Mouse (Mus musculus): Measurements from ENCODE around the gene Slfn5. TPM values are rescaled to one million over a fixed set of nuclear protein-coding genes. Genes with fewer than 3 reads are reported as not detected.
A peak's percentile ranks its signal among the peaks of the same experiment; 100 is the strongest.
"Not testable (repeated sequence)": the region's sequence is repeated elsewhere in the genome, so short reads cannot be mapped to it uniquely, and the experiment has no call there.

The Slfn5 gene
- total RNA-seq (2022), result 10 to 100 TPM; 23.4 to 47.5 (median 37.3) TPM

DNA sequence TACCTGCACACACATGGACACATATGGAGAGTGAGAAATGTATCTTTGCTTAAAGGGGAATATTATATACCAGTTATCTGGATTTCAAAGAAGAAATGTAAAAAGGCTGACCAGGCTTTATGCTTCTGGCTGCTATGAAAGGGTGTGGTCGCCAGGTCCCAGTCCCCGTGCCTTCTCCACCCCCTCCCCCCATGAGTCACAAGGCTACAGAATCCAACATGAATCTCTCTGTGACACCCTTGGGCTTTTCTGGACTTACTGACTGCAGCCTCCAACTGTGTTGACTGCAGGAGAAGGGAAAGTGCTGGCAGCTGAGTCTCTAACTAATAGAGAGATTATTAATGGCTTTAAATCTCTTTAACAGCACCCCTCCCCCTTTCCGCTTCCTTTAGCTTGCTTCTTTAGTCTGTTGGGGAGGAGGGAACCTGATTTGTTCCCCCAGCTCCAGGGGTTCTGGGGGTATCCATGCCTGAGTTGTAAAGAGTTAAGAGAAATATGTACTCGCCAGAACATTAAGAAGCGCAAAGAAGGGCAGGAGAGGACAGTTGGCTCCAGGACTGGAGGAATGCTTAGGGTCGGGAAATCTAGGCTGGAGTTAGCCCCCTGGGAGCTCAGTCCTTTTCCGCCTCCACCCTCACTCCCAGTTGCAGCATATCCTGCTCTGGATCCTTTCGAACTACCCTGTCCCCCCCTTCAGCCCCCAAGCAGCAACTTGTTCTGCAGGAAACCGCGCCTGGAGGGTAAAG lies at the start of gene Slfn5:
Gene Slfn5 (plus strand): TSS at position 614 of the 746 bp plus-strand sequence.
- DNase-seq, result peak; percentile 26

DNA sequence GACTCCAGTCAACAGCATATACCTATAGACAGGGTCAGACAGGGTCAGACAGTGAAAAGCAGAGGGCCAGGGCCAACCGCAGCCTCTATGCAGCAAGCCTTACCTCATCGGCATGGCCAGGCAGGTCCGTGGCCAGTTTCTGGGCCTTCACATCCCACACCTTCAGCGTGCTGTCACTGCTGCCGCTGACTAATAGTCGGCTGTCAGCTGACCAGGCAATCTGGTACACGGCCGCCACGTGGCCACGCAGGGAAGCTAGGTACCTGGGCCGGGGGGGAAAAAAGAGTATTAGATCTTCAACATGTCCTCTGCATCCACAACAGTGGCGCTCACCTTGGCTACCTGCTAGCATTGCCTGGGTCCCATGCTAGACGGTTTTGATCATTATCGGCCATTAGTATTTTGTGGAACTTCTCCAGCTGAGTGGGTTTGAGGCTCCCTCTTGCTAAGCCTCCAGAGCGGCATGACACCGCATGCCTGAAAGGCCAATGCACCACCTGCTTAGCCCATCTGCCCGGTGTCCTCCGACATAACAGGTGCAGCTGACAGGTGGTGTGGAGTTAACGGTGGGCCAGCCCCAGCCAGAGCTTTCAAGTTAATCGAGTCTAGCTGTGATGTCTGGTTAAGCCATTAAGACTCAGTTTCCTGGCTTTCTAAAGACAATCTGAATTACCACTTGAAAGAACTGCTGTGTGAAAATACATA lies 49.4 kb upstream of the Slfn5 start:
- DNase-seq, result no peak

- no peak for DNase-seq
Measured at GRCm38 (mm10) chr11:82904952-82905351, 46.2 kb upstream of the Slfn5 start.

- no peak for DNase-seq
Measured at GRCm38 (mm10) chr11:82905816-82906215, 45.3 kb upstream of the Slfn5 start.

DNA sequence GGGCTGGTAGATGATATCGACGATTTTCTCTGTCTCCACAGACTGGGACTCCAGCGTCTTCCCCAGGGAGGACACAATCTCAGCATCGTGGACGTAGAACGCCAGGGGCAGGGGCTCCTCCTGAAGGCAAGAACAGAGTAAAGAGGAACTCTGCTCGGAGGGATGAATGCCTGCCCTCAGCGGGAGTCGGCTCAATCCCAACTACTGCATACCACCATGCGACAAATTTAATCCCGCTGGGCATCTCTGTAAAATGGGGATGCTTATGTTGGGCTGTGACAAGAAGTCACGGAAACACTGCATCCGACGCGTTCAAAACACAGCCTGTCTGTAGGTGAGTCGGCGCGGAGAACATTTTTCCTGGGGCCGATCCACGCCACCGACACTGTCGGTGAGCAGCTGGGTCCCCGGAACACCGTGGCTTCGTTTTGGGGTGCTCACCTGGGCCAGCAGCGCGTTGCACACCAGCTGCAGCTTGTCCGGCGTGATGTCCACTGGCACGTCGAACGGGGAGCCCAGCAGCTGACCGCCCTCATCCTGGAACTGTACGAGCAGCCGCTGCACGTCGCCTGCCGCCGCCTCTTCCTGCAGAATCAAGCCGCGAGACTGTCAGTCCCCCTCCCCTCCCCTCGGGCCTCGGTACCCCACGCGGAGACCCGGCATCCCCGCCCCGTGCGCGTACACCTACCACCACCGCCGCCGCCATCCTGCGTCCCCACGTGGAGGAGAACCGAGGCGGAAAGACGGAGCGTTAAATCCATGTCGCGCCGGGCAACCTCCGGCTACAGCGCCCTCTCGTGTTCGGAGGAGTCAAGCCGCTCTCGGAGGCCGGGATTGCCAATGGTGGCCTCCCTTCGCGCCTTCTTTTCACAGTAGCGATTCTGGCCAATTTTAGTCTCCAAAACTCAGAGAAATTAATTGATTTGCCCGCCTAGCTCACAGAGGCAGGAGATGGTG lies 43.2 kb upstream of the Slfn5 start, which contains the start of gene Nle1:
Gene Nle1 (minus strand): TSS at position 761 of the 957 bp plus-strand sequence.
- peak; percentile 80 for DNase-seq

DNA sequence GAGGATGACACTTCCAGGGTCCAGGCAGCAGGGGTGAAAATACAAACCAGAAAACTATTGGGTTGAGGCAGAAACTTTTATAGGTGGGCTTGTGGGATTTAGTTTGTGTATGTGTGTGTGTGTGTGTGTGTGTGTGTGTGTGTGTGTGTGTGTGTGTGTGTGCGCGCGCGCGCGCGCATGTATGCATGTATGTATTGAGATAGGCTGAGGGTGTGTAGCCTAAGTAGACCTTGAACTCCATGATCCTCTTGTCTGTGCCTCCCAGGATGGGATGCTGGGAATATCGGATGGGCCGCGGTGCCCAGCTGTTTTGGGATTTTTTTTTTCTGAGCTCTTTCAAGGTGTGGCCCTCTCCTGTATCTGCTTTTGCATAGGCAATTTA lies 42.5 kb upstream of the Slfn5 start:
- DNase-seq, result no peak

- no peak for DNase-seq
Measured at GRCm38 (mm10) chr11:82910250-82910649, 40.9 kb upstream of the Slfn5 start, which contains the start of gene Unc45b. Gene Unc45b, plus strand, starts transcription at chr11:82910550.

DNA sequence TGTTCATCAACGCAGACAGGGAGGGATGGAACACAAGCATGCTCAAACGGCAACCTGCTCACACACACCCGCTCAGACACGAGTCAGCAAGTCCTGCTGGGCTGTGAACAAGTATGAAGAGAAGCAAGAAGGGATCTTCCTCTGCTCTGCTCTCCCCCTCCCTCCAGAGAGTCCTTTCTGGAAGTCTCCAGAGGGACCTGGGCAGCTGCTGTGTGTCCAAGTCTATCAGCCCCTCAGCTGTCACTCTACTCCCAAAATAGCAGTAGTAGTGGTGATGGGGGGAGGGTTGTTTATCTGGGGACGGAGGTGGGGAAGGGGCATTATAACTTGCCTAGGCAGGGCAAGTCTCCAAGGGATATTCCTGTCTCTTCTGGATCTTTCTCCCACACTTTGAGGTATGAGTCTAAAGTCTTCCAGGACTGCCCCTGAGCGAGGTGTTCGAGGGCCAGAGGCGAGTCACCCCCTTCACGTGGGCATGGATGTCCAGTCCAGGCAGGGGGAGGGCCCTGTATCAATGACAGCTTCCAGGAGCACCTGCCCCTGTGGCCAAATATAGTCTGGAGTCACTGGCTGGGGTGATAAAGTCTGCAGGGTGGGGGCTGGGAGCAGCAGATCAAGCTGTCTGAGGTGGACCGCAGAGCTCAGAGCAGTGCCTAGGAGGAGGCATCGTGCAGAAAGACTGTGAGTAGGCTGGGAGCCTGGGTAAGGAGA lies 40.3 kb upstream of the Slfn5 start:
- no peak for DNase-seq

DNA sequence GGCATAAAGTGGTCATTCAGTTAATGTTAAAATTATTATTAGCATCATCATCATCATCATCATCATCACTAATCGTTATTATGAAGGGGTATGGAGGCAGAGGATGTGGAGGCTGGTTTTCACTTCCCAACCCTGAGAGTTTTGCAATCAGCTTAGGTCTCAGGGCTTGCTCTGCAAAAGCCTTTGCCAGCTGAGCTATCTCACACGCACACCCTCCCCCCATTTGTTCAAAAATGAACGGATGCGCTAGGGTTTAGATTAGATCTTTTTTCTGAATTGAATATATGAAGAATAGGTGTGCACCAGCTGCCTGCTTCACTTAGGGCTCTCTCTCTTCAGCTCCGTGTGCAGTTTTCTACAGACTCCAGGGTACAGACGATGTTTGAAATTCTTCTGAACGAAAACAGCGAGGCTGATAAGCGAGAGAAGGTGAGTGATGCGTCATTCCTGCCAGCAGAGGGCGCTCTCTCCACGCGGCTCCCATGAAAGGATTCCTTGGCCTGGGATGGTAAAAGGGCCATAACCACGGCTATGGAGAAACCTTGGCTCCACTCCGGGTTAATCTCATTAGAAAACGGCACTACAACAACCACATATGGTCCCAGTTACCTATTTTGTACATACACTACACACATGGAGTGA lies 36.3 kb upstream of the Slfn5 start:
- peak; percentile 34 for DNase-seq

DNA sequence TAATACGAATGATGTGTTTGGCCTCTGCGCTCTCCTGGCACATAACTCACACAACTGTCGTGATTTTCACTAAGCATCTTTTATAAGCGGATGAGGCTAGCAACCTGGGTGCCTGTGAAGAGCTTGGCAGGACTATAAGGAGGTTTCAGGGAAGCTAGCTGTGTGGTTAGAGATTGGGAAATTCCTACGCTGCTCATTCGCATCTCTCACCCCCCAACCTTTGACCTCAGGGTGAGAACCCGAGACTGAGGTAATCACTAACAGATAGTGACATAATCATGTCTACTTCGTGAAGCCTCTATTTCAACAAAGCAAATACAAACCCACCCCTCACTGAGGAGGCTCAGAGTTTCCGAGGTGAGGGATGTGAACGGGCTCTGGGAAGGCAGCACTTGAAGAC lies 30.4 kb upstream of the Slfn5 start:
- DNase-seq, result no peak

DNA sequence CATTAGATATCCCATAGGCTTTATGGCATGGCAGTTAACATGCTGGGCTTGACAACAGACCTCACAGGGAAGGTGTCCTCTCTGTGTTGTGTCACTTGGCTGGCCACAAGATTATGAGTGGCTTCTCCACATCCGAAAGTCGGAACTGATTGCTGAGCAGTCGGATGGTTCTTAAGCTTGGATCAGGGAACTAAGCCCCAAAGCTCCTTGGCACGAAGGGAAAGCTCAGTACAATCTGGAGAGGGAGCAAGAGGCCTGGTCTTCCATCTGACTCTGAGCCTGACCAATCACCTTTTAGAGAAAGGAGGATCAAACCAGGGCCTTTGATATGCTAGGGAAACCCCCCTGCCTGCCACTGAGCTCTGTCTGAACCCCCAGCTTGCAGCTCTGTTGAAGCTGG lies 29.5 kb upstream of the Slfn5 start:
- DNase-seq, result no peak

DNA sequence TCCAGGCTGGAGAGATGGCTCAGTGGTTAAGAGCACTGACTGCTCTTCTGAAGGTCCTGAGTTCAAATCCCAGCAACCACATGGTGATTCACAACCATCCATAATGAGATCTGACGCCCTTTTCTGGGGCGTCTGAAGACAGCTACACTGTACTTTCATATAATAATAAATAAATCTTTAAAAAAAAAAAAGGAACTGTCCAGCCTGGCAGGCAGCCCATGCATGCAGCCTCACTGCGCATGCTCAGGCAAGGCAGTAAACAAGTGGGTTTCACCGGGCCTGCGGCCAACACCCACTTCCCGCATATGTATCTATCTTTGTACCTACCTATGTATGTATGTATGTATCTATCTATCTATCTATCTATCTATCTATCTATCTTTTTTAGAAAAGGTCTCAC lies 27.2 kb upstream of the Slfn5 start:
- not testable (repeated sequence) for DNase-seq

DNA sequence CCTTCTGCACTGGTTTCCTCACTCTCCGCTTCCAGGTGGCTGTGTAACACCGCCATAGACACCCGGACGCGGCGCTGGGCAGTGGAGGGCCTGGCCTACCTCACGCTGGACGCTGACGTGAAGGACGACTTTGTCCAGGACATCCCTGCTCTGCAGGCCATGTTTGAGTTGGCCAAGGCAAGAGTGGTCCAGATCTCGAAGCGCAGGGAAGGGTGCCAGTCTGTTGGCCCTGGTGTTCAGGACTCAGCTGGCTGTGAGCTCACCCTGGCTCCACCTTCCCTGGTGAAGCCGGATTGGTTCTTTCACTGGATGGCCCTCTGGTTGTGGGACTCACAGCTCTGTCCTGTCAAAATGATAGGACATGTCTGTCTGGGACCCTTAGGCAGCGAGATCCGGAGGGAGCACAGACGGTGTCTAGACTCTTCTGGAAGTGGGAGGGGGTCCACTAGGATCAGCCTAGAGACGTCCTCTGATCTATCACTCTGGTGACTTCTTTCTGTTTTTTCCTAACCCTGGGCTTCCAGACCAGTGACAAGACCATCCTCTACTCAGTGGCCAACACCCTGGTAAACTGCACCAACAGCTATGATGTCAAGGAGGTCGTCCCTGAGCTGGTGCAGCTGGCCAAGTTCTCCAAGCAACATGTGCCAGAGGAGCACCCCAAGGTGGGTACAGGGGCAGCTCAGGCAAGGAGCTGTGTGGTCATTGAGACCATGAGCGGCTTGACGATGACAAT lies 22.1 kb upstream of the Slfn5 start:
- DNase-seq, result no peak

GRCm38 (mm10) chr11:82929633-82929950 lies 21.6 kb upstream of the Slfn5 start:
- DNase-seq, result no peak

GRCm38 (mm10) chr11:82930391-82930955 lies 20.7 kb upstream of the Slfn5 start:
- DNase-seq, result not testable (repeated sequence)

- not testable (repeated sequence) for DNase-seq
Measured at GRCm38 (mm10) chr11:82931161-82931560, 20.0 kb upstream of the Slfn5 start.

DNA sequence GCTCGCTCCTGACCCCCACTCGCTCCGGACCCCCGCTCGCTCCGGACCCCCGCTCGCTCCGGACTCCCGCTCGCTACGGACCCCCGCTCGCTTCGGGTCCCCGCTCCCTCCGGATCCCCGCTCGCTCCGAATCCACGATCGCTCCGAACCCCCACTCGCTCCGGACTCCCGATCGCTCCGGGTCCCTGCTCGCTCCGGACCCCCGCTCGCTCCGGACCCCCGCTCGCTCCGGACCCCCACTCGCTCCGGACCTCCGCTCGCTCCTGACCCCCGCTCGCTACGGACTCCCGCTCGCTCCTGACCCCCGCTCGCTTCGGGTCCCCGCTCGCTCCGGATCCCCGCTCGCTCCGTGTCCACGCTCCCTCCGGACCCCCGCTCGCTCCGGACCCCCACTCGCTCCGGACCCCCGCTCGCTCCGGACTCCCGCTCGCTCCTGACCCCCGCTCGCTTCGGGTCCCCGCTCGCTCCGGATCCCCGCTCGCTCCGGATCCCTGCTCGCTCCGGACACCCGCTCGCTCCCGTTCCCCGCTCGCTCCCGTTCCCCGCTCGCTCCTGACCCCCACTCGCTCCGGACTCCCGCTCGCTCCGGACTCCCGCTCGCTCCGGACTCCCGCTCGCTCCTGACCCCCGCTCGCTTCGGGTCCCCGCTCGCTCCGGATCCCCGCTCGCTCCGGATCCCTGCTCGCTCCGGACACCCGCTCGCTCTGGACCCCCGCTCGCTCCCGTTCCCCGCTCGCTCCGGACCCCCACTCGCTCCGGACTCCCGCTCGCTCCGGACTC lies 19.3 kb upstream of the Slfn5 start:
- DNase-seq, result not testable (repeated sequence)

DNA sequence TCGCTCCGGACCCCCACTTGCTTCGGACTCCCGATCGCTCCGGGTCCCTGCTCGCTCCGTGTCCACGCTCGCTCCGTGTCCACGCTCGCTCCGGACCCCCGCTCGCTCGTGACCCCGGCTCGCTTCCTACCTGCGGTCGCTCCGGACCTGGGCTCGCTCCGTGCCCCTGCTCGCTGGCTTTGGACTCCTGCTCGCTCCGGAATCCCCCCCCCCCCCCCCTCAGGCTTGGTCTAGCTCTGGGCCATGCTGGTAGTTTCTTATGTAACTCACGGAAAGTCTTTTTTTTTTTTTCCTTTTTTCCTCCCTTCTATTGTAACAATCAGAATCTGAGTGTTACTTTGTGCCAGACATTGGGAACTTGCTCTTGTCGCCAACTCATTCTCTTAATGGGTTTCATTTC lies 18.0 kb upstream of the Slfn5 start:
- DNase-seq, result no peak

- DNase-seq, result no peak
Measured at GRCm38 (mm10) chr11:82943336-82943735, 7.8 kb upstream of the Slfn5 start.

DNA sequence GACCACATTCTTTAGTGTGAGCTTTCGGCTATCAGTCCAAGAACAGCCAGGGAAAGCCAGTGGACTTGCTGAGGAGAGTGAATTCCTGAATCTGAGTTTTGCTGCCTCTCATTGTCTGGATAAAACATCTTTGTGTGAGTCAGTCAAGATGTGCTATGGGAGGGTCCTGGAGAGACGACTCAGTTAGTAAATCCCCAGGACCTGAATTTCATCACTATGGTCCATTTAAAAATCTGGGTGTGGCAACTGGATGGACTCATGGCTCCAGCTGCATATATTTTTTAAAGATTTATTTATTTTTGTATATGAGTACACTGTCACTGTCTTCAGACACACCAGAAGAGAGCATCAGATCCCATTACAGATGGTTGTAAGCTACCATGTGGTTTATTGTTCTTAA lies 5.5 kb upstream of the Slfn5 start:
- no peak for DNase-seq
